Mouse (Mus musculus): ENCODE results near the gene Crabp1. TPM values are rescaled to one million over a fixed set of nuclear protein-coding genes. Genes with fewer than 3 reads are reported as not detected.

Crabp1 gene
- 37.0 and 40.0 TPM in 2 replicates for polyA plus RNA-seq (2014; fragmentation: Nextera tagmentation; extraction: Ambion mirVana)

DNA sequence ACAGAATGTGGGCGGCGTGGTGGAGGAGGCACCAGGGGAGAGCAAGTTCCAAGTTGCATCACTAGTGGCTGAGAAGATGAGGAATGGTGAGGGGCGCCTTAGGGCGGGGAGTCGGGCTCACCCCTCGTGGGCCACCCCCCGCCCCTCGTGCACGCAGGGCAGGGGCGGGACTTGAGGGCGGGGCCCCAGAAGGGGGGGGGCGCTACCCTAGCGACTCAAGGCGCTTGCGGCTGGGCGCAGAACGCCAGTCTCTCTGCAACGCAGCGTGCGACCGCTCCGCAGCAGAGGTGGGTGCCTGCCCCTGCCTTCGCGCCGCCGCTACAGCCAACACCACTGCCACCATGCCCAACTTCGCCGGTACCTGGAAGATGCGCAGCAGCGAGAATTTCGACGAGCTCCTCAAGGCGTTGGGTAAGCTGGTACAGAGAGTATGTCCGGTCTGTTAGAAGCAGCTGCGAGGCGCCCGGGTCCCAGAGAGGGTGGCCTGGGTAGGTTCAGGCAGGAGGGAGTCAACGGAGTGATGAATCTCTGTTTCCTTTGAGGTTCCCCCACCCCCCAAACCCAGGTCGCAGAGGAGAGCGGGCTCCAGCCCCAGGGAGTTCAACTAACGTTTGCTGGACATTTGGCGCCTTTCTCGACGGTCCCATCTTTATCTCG, at the start of gene Crabp1:
TSS of gene Crabp1 (plus strand) at position 188 of the 657 bp plus-strand sequence.
- no peak within 1 kb of the TSS for H3K27ac ChIP-seq (ENCODE audit: low read depth, low read length)
- peak; percentile 42 for DNase-seq (ENCODE audit: low spot score)
- no peaks in the 10 kb centered on the region for H3K9me3 ChIP-seq (ENCODE audit: control insufficient read depth, low read length)
- peaks cover 4% of the 10 kb centered on the region; the same call in 1 of the 2 replicates for H3K4me1 ChIP-seq (replicated peaks; ENCODE audit: control insufficient read depth, insufficient read depth, low read length)
- no peak within 1 kb of the TSS for H3K9ac ChIP-seq (ENCODE audit: low read depth, low read length)
- H3K27me3 ChIP-seq (replicated peaks; ENCODE audit: control insufficient read depth, insufficient read depth, low read length), result peaks cover 75% of the 10 kb centered on the region
- no peak for ATAC-seq (replicated peaks; ENCODE audit: low FRiP score)
- peak within 1 kb of the TSS; percentile 65 for H3K4me2 ChIP-seq
- WGBS, result 1% methylated on average over 41 of the region's 45 CpGs
- no peaks in the 10 kb centered on the region for H3K36me3 ChIP-seq (ENCODE audit: control insufficient read depth, insufficient read depth, low read length)
- H3K4me3 ChIP-seq (ENCODE audit: low read depth, low read length), result peak within 1 kb of the TSS; percentile 40

DNA sequence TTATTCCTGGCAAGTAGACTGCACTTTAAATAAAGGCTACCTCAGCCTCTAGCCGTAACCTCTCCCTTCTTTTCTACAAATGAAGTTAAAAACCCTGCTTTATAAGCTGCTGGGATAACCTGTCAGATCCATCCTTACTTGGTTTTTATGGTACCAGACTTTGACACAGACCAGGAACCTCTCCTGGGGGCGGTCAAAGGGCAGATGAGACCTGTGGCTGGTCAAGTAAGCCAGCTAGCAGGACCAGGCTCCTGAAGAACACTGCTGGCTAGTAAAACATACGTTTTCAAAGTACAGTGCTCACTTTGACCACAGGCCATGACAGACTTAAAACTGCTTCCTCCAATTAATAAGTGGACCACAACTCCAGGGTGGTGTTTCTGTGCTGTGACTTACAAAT, 48.8 kb upstream of the Crabp1 start:
- Histone ChIP-seq H3K4me2 (no peak overlapping the region), H3K27me3 (replicated peaks; ENCODE audit: control insufficient read depth, insufficient read depth, low read length) (no peaks in the 10 kb centered on the region), H3K4me3 (ENCODE audit: low read depth, low read length) (no peak overlapping the region), H3K9ac (ENCODE audit: low read depth, low read length) (no peak overlapping the region), H3K27ac (ENCODE audit: low read depth, low read length) (no peak overlapping the region), H3K4me1 (replicated peaks; ENCODE audit: control insufficient read depth, insufficient read depth, low read length) (no peaks in the 10 kb centered on the region), H3K36me3 (ENCODE audit: control insufficient read depth, insufficient read depth, low read length) (peaks cover 29% of the 10 kb centered on the region), H3K9me3 (ENCODE audit: control insufficient read depth, low read length) (no peaks in the 10 kb centered on the region)
- DNase-seq (ENCODE audit: low spot score) (no peak), ATAC-seq (replicated peaks; ENCODE audit: low FRiP score) (no peak)
- 86% methylated on average over 3 of the region's 3 CpGs for WGBS

DNA sequence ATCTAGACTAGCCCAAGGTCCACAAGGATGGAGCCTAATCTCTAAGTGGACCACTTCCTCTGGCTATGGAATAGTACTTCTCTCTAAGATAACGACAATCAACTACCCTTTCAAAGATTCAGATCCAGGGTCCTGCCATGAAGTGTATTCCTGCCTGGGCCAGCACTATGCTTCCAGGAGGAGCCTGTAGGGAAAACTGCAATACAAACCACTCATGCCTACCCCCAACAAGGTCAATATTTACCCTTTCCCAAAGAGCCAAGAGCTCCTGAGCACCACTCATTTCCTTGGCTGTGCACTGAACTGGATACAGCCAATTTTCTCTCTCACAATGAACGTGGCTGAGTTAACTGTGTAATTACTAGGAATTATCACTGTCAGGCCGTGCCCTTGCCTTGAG, 47.0 kb upstream of the Crabp1 start:
- Histone ChIP-seq H3K27ac (ENCODE audit: low read depth, low read length) (no peak overlapping the region), H3K27me3 (replicated peaks; ENCODE audit: control insufficient read depth, insufficient read depth, low read length) (no peaks in the 10 kb centered on the region), H3K36me3 (ENCODE audit: control insufficient read depth, insufficient read depth, low read length) (peaks cover 31% of the 10 kb centered on the region), H3K4me2 (no peak overlapping the region), H3K9me3 (ENCODE audit: control insufficient read depth, low read length) (no peaks in the 10 kb centered on the region), H3K4me3 (ENCODE audit: low read depth, low read length) (no peak overlapping the region), H3K4me1 (replicated peaks; ENCODE audit: control insufficient read depth, insufficient read depth, low read length) (no peaks in the 10 kb centered on the region), H3K9ac (ENCODE audit: low read depth, low read length) (no peak overlapping the region)
- WGBS, result 75% methylated on average over 3 of the region's 3 CpGs
- DNase-seq (ENCODE audit: low spot score) (no peak), ATAC-seq (replicated peaks; ENCODE audit: low FRiP score) (no peak)

DNA sequence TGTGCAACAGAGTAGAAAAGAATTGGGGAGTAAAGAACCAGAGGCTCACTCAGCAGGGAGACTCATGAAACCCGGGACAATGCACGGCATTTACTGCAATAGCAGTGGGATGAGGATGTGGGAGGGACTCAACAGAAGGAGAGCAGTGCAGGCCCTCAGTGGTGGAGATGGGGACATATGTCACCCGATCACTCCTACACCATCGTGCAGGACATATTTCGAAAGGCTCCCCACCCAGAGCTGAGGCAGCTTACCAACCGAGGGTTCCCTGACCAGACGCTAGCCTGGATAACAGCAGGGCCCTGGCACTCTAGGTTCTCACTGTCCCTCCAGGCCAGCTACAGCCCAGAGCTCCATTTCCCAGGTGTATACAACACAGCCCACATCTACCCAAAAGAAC, 42.4 kb upstream of the Crabp1 start:
- WGBS, result 87% methylated on average over 7 of the region's 7 CpGs
- H3K4me1 ChIP-seq (replicated peaks; ENCODE audit: control insufficient read depth, insufficient read depth, low read length), result no peaks in the 10 kb centered on the region

DNA sequence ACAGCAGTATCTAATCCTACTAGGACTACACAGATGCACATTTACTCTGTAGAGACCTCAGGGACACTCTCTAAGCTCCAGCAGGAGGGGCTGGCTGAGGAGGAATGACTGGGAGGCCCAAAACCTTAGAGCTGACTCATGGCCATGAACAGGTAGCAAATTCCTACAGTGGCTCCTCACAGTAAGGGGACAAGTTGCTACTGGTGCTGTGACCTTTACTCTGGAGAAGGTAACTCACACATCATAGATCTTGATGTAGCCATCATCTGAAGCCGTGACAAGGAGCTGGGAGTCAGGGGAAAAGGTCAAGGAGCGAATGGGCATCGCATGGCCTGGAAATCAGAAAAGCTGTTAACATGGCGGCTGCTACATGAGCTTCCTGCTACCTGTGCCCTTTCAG, 42.0 kb upstream of the Crabp1 start:
- no peak for DNase-seq (ENCODE audit: low spot score)
- Histone ChIP-seq H3K9me3 (ENCODE audit: control insufficient read depth, low read length) (no peaks in the 10 kb centered on the region), H3K4me3 (ENCODE audit: low read depth, low read length) (no peak overlapping the region), H3K27me3 (replicated peaks; ENCODE audit: control insufficient read depth, insufficient read depth, low read length) (no peaks in the 10 kb centered on the region), H3K4me1 (replicated peaks; ENCODE audit: control insufficient read depth, insufficient read depth, low read length) (no peaks in the 10 kb centered on the region), H3K4me2 (no peak overlapping the region), H3K27ac (ENCODE audit: low read depth, low read length) (no peak overlapping the region), H3K9ac (ENCODE audit: low read depth, low read length) (no peak overlapping the region), H3K36me3 (ENCODE audit: control insufficient read depth, insufficient read depth, low read length) (peaks cover 50% of the 10 kb centered on the region)
- no peak for ATAC-seq (replicated peaks; ENCODE audit: low FRiP score)
- 95% methylated on average over 4 of the region's 4 CpGs for WGBS

More for the DNA sequence above, 42.4 kb upstream of the Crabp1 start:
- H3K27ac ChIP-seq (ENCODE audit: low read depth, low read length), result no peak overlapping the region
- H3K27me3 ChIP-seq (replicated peaks; ENCODE audit: control insufficient read depth, insufficient read depth, low read length), result no peaks in the 10 kb centered on the region
- no peak for DNase-seq (ENCODE audit: low spot score)
- H3K9me3 ChIP-seq (ENCODE audit: control insufficient read depth, low read length), result no peaks in the 10 kb centered on the region
- ATAC-seq (replicated peaks; ENCODE audit: low FRiP score), result no peak
- H3K4me2 ChIP-seq, result no peak overlapping the region
- H3K4me3 ChIP-seq (ENCODE audit: low read depth, low read length), result no peak overlapping the region
- no peak overlapping the region for H3K9ac ChIP-seq (ENCODE audit: low read depth, low read length)
- H3K36me3 ChIP-seq (ENCODE audit: control insufficient read depth, insufficient read depth, low read length), result peaks cover 47% of the 10 kb centered on the region

DNA sequence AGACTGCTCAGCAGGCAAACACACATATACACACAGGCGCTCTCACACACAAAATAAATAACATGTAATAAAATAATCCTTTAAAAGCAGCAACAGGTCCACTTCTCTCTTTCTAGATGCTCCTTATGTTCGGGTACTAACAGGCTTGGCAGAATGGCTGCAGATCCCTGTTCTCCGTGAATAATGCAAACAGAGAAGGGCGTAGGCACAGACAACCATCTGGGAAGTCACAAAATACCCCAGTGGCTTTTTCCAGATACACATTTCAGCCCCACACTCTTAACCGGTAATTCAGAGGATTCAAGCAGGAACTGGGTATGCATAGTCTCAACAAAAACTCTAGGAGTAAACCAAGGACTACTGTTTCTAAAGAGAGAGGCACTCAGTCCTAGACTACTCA, 38.2 kb upstream of the Crabp1 start:
- H3K36me3 ChIP-seq (ENCODE audit: control insufficient read depth, insufficient read depth, low read length), result peaks cover 60% of the 10 kb centered on the region
- no peak for DNase-seq (ENCODE audit: low spot score)
- no peaks in the 10 kb centered on the region for H3K9me3 ChIP-seq (ENCODE audit: control insufficient read depth, low read length)
- no peak overlapping the region for H3K27ac ChIP-seq (ENCODE audit: low read depth, low read length)
- H3K4me1 ChIP-seq (replicated peaks; ENCODE audit: control insufficient read depth, insufficient read depth, low read length), result no peaks in the 10 kb centered on the region
- H3K9ac ChIP-seq (ENCODE audit: low read depth, low read length), result no peak overlapping the region
- 86% methylated on average over 5 of the region's 5 CpGs for WGBS
- H3K27me3 ChIP-seq (replicated peaks; ENCODE audit: control insufficient read depth, insufficient read depth, low read length), result no peaks in the 10 kb centered on the region
- no peak for ATAC-seq (replicated peaks; ENCODE audit: low FRiP score)
- H3K4me3 ChIP-seq (ENCODE audit: low read depth, low read length), result no peak overlapping the region
- no peak overlapping the region for H3K4me2 ChIP-seq

DNA sequence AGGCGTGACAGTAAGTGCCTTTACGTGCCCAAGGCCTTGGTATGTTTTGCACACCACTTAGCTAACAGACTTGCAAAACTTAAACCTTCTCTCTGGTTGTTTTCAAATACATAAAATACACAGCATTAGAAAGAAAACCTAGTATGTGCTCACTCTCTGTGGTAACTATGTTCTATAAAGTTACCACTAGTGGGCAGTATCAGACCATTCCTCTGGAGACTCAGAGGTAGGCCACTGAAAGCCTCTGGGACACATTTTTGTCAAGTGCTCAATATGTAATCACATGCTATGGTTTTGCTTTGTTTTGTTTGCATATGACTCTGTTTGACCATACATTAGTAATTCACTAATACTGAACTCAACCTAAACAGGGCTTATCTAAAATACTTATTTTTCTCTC, 32.4 kb upstream of the Crabp1 start:
- peaks cover 21% of the 10 kb centered on the region; the same call in 1 of the 2 replicates for H3K36me3 ChIP-seq (ENCODE audit: control insufficient read depth, insufficient read depth, low read length)
- WGBS, result 89% methylated on average over 2 of the region's 2 CpGs
- ATAC-seq (replicated peaks; ENCODE audit: low FRiP score) (no peak), DNase-seq (ENCODE audit: low spot score) (no peak)
- no peaks in the 10 kb centered on the region for H3K9me3 ChIP-seq (ENCODE audit: control insufficient read depth, low read length)
- H3K4me3 ChIP-seq (ENCODE audit: low read depth, low read length), result no peak overlapping the region
- no peak overlapping the region for H3K27ac ChIP-seq (ENCODE audit: low read depth, low read length)
- no peak overlapping the region for H3K9ac ChIP-seq (ENCODE audit: low read depth, low read length)
- peaks cover 7% of the 10 kb centered on the region for H3K4me1 ChIP-seq (replicated peaks; ENCODE audit: control insufficient read depth, insufficient read depth, low read length)
- no peaks in the 10 kb centered on the region for H3K27me3 ChIP-seq (replicated peaks; ENCODE audit: control insufficient read depth, insufficient read depth, low read length)
- H3K4me2 ChIP-seq, result peak overlapping the region; percentile 80; the same call in 1 of the 2 replicates

DNA sequence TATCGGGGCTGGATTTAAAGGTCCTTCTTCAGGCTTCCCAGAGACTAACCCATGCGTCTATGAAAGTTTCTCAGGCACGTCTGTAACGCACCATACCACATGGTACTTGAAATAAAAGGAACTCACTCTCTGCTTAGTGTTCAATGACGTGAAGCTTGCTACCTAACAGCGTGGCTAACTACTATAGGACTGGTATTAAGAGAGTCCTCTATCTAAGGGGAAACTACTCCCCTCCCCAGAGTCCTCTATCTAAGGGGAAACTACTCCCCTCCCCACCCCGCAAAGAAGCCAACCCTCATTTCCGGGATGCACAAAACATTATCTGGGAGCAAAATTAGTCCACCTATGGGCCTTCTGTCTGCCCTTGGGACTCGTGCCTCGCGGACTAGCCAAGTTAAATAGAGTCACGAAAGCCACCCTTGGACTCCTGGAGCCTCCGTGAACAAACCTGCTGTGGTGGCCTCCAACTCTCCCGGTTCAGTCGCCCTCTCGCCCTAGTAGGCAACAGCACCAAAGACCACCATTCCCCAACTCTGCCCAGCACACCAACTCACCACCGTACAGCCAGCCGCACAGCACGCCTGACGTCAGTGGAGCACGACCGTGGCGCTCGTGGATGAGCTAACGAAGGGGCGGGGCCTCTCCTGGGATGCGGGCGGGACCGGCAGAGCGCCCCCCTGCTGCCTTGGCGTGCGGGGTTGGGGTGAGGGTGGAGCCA, 30.5 kb upstream of the Crabp1 start, which contains the start of gene Wdr61:
TSS of gene Wdr61 (minus strand) at position 599 of the 718 bp plus-strand sequence.
- no peaks in the 10 kb centered on the region for H3K9me3 ChIP-seq (ENCODE audit: control insufficient read depth, low read length)
- peaks cover 6% of the 10 kb centered on the region; the same call in 1 of the 2 replicates for H3K36me3 ChIP-seq (ENCODE audit: control insufficient read depth, insufficient read depth, low read length)
- H3K4me1 ChIP-seq (replicated peaks; ENCODE audit: control insufficient read depth, insufficient read depth, low read length), result peaks cover 7% of the 10 kb centered on the region
- H3K9ac ChIP-seq (ENCODE audit: low read depth, low read length), result peak within 1 kb of the TSS; percentile 79
- H3K27me3 ChIP-seq (replicated peaks; ENCODE audit: control insufficient read depth, insufficient read depth, low read length), result no peaks in the 10 kb centered on the region
- ATAC-seq (replicated peaks; ENCODE audit: low FRiP score) (peak; percentile 97), DNase-seq (ENCODE audit: low spot score) (peak; percentile 99)
- WGBS, result under 1% methylated on average over 32 of the region's 32 CpGs
- H3K4me3 ChIP-seq (ENCODE audit: low read depth, low read length), result peak within 1 kb of the TSS; percentile 81
- peak within 1 kb of the TSS; percentile 80 for H3K4me2 ChIP-seq
- no peak within 1 kb of the TSS for H3K27ac ChIP-seq (ENCODE audit: low read depth, low read length)
